Mouse (Mus musculus): ENCODE results near the gene E130308A19Rik. TPM values are rescaled to one million over a fixed set of nuclear protein-coding genes. Genes with fewer than 3 reads are reported as not detected.

The E130308A19Rik gene
- total RNA-seq (2022), result 10 to 100 TPM; 15.8 to 21.1 (median 18.8) TPM

DNA sequence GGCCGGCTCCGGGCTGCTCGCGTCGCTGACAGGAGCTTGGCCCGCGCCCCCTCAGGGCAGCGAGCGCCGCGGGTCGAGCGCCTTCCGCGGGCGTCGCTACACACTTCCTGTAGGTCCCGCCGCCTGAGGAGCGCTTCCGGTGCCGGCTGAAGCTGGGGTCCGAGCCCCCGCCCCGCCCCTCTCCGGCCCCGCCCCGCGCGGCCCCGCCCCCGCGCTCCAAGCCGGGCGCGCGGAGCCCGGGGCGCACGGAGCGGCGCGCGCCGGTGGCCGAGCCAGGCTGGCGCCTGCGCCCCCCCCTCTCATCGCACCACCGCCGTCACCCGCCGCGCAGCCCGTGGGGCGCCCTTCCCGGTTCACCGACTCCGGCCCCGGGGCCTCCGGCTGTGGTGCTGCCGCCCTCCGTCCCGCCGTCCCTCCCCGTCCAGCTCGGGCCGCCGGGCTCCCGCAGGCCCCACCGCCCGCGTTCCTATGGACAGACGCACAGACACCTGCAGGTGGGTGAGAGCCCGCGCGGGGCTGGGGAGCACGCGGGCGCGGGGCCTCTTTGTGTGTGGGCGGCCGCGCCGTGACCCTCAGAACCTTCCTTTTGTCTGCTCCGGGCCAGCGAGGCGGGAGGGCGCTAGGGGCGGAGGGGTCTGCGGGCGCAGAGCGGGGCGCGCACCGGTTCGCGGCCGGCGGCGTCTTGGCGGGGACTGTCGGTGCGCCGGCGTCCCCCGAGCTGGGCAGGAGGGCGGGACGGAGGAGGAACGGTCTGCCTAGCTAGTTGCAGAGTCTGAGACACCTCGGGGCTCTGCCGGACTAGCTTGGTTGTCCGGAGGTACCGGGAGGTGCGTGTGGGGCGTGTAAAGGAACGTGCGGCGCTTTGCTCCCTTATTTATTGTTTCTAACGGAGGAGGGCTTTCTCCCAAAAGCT is at the start of gene E130308A19Rik:
TSS of gene E130308A19Rik (plus strand) at position 214 of the 913 bp plus-strand sequence.
- DNase-seq, result peak; percentile 62

GRCm38 (mm10) chr4:59580495-59581281 is 45.3 kb upstream of the E130308A19Rik start:
- DNase-seq, result peak; percentile 47

DNA sequence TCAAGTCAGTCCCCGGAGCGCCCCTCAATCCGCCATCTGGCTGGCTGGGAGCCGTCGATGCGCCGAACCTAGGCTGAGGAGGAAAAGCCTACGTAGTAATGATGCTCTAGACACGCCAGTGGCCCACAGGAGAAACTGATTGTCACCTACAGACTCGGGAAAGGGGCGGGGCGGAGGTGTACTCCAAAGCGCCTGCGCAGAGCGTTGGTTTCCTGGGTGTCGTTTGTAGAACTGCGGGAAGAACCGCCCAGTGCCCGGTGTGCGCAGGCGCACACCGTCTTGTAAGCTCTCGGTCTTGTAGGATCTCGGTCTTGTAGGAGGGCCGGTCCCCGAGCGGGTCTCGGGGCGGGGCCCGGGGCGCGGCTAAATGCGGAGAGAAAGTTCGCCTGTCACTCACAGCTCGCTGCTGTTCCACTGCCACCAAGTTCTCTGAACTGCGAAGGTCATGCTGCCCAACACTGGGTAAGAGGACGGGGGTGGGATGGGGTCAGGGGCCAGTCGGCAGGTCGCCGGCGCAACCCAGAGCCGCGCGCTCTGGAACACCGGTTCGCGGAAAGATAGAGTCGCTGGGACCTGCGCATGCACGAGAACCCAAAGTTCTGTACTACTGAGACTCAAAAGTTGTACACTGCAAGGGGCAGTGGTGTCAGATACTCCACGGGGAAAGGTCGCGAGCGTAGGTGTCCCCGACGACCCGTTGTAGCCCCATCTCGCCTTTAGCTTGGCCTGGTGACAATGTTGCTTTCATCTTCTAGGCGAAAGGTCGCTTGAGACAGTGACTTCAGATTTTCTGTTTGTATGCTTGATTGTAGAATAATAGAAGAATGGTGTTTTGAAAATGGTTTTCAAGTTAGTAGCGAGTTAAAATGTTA is 44.5 kb upstream of the E130308A19Rik start, which contains the start of gene Hsdl2:
TSS of gene Hsdl2 (plus strand) at position 250 of the 872 bp plus-strand sequence.
- DNase-seq, result peak; percentile 99

GRCm38 (mm10) chr4:59582186-59582585 is 43.8 kb upstream of the E130308A19Rik start:
- no peak for DNase-seq

- no peak for DNase-seq
Measured at GRCm38 (mm10) chr4:59585097-59585496, 40.9 kb upstream of the E130308A19Rik start.

- DNase-seq, result no peak
Measured at GRCm38 (mm10) chr4:59587215-59587871, 38.7 kb upstream of the E130308A19Rik start.

DNA sequence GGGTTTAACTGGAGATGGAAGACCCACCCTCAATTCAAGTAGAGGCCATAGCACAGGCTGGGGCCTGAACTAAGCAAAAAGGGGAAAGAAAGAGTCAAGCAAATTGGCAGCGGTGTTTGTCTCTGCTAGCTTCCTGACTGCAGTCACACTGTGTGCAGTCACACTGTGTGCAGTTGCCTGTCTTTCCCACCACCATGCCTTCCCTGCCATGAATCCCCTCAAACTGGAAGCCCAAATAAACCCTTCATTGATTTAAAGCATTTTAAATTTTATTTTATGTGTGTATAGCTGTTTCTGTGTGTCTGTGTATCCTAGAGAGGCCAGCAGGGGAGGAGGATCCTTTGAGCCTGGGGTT is 38.2 kb upstream of the E130308A19Rik start:
- DNase-seq, result no peak

- no peak for DNase-seq
Measured at GRCm38 (mm10) chr4:59594614-59595013, 31.4 kb upstream of the E130308A19Rik start.

- no peak for DNase-seq
Measured at GRCm38 (mm10) chr4:59596556-59596955, 29.5 kb upstream of the E130308A19Rik start.

DNA sequence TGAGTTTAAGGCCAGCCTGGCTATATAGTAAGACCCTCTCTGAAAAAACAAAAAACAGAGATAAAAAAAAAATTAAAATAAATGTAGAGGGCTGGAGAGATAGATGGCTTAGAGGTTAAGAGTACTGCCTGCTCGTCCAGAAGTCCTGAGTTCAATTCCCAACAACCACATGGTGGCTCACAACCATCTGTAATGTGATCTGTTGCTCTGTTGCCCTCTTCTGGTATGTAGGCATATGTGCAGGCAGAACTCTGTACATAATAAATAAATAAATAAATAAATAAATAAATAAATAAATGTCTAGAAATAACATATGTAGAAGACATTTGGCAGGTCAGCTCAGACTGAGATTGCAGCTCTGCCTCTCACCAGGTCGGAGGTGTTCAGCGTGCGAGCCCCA is 23.3 kb upstream of the E130308A19Rik start:
- DNase-seq, result no peak

- no peak for DNase-seq
Measured at GRCm38 (mm10) chr4:59604892-59605291, 21.1 kb upstream of the E130308A19Rik start.

GRCm38 (mm10) chr4:59605501-59605900 is 20.5 kb upstream of the E130308A19Rik start:
- DNase-seq, result no peak

DNA sequence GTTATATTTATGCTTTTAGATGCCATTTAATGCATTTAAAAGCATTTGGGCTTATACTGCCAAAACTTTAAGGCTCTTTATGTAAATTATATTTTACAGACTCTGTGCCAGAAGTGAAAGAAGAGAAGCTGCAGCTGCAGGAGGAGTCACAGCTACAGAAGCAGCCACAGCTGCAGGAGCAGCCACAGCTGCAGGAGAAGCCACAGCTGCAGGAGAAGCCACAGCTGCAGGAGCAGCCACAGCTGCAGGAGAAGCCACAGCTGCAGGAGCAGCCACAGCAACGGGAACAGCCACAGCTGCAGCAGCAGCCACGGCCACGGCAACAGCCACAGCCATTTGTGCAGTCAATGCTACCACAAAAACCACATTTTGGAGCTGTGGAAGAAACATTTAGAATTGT is 15.6 kb upstream of the E130308A19Rik start:
- DNase-seq, result no peak

- DNase-seq, result no peak
Measured at GRCm38 (mm10) chr4:59614986-59615385, 11.0 kb upstream of the E130308A19Rik start.

GRCm38 (mm10) chr4:59619611-59620245 is 6.3 kb upstream of the E130308A19Rik start:
- DNase-seq, result no peak

- DNase-seq, result no peak
Measured at GRCm38 (mm10) chr4:59625676-59625997, 374 bp upstream of the E130308A19Rik start.

DNA sequence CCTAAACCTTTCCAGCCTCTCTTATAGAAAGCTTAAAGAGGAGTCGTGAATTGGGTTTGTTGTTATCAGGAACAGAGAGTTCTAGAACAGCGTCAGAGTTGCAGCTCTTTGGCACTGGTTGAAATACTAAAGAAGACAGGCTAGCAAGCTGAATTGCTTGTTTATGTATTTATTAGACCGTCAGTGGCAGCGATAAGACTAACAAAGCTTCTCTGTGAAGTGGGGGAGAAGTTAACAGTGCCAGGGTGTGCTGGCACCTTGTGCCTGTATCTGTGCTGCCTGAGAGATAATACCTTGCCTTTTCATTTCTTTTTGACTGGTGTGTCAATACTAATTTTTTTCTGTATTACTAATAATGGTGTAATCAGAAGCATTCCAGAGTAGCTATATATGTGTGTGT is 2.2 kb downstream of the E130308A19Rik start:
- DNase-seq, result no peak

GRCm38 (mm10) chr4:59629076-59629874 is 3.3 kb downstream of the E130308A19Rik start:
- DNase-seq, result no peak

DNA sequence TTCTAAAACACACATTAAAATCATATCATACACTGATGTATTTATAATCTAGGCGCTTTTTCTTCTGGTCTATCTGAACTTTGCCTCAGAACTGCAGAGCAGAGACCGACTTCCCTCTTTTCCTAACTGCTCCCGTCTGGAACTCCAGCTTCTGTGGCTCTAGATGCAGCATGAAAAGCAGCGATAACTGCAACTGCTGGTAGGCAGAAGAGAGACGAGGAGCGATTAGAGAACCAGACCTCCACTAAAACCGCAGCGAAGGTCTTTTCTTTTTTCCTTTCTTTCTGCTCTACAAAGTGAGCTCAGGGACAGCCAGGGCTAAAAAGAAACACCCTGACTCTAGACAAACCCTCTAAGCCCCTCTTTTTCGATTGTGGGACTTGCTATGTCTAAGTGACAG is 4.1 kb downstream of the E130308A19Rik start:
- no peak for DNase-seq

DNA sequence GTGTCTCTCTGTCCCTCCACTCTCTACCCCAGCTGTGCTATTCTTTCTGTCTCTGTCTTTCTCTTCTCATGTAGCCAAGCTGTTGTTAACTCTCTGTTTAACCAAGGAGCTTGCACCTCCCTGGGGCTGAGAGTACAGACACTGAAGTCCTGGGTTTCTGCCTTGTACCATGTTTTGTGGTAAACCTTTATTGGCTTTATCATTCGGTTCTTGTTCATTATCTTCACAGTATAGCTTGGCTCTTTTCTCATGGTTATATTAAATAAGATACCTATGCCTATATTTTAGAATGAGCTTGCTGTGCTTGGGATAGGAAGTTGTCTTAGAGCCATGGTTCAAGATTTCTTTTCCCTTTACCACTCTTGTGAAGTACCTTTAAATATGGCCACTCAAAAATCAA is 8.5 kb downstream of the E130308A19Rik start:
- DNase-seq, result no peak

DNA sequence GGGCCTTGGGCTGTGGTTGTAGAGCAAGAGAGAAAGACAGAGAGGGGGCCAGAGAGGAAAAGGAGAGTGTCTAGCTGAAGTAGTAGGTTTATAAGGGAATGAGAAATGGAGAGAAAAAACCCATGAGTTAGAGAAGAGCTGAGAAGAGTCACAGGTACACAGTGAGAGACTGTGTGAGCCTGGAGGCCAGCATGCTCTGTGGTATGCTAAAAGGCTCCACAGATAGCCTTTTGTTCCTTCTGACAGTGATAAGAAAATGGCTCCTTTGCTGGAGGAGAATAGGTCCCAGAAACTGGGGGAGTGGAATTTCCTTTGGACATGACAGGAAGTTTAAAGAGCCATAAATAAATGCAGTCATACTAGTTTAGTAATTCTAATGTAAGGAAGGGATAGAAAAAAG is 13.2 kb downstream of the E130308A19Rik start:
- DNase-seq, result no peak

Measured in adrenal gland, adult 8-10 months (tissue).